Mouse (Mus musculus) embryo, embryonic 11 days (tissue): Measurements from ENCODE around the gene Hpca.

ENCODE experiments used
- DNase-seq: peaks from one replicate; pipeline ENCODE4 v3.0.0-alpha.2; 2015

Gene Hpca

GRCm38 (mm10) chr4:129136189-129136578 lies 14.3 kb upstream of the Hpca start:
- DNase-seq = no peak

DNA sequence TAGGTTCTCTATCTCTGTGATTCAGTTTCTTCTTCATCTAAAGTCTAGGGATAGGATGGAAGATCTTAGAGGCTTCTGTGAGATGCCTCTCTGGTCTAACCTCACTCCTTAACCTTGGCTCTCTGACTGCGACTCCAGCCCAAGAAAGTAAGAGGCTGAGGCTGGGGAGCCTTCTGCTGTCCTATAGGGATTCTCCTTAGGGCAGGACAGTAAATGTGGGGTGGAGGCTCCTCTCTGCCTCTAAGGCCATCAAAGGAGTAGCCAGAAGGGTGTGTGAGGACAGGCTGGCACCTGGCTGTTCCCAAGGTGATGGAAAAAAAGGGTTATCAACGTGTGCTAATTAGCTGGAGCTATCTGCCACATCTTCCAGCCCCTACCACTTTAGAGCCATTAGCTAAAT lies 13.8 kb upstream of the Hpca start:
- no peak for DNase-seq

DNA sequence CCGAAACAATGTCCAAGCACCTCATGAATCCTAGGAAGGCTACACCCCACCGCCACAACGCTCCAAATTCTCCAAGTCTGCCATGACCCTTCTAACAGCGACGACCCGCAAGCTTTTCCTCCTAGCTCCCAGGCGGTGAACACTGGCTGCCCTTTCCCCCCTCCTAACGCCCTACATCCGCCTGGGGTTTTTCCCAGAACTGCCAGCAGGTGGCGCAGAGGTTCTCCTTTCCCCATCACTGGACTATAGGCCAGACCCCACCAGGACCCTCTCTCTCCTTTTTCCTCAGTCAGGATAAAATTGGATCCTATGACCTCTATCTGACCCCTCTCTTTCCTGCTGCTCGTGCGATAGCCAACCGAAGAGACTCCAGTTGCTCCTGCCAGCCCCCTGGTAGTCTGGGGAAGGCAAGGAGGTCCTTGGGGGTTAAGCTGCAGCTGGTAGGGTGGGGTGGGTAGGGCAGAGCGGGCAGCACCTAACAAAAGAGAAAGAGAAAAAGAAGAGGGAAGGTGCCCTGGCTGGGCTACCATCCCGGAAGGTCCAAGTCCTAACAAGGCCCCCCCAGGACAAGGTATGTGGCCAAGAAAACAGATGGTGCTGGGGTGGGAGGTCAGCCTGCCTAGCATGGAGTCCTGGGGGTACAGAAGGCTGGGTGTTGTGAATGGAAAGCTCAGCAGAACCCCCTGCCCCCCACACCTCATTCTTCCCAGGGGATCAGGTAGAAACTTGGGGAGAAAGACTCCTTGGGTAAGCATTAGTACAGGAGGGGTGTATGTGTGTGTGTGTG lies 13.2 kb upstream of the Hpca start:
- DNase-seq = peak; percentile 91

- peak; percentile 79 for DNase-seq
These were observed 9.0 kb upstream of the Hpca start for GRCm38 (mm10) chr4:129130755-129131303.

- peak; percentile 75 for DNase-seq
These were observed 8.3 kb upstream of the Hpca start for GRCm38 (mm10) chr4:129130149-129130548.

DNA sequence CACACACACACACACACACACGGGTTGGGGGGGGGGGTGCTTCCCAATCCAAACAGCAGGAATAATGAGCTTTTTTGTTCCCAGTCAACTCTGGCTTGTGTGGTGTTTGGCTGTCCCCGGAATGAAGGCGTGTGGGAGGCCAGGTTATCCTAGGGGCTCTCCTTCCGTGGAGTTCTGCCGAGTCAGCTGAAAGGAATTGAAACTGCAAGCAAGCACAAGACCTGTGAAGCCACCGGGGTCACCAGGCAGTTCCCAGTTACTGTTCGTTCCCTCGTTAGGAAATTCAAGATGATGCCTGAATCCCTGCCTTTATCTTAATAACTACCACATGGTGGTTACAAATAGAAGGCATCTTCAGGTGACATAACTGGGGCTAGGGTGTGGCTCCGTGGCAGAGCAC lies 7.6 kb upstream of the Hpca start:
- DNase-seq = no peak

- DNase-seq = no peak
These were observed 6.9 kb upstream of the Hpca start for GRCm38 (mm10) chr4:129128582-129129338.

DNA sequence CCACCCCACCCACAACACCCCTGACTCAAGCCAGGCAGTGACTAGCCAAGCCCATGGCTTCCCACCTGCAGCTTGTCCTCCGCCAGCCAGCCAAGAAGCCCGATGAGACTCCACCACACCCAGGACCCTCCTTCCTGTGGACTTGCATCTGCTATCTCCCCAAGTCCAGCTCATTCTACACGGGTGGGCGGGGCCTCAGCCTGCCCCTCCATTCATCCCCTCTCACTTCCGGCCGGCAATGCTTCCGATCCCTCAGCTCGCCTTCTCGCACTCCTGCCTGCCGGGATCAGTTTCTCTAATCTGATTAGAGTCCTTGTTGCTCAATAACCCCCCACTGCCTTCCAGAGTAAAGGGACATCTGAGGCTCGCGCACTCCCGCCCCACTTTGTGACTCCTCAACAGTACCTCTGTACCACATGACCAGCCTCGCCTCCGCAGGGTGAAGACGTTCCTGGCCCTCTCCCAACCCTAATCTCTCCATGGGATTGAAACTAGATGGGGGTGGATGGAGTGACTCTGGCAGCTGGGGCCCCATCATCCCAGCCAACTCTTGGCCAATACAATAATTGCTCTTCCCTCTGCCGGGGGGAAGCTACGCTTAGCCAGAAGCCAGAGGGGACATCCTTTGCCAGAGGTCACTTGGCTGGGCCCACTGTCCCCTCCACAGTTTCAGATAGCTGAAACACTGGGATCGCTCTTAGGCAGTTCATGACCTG lies 4.1 kb upstream of the Hpca start:
- DNase-seq = peak; percentile 52

GRCm38 (mm10) chr4:129124652-129125146 lies 2.9 kb upstream of the Hpca start:
- DNase-seq = peak; percentile 35

DNA sequence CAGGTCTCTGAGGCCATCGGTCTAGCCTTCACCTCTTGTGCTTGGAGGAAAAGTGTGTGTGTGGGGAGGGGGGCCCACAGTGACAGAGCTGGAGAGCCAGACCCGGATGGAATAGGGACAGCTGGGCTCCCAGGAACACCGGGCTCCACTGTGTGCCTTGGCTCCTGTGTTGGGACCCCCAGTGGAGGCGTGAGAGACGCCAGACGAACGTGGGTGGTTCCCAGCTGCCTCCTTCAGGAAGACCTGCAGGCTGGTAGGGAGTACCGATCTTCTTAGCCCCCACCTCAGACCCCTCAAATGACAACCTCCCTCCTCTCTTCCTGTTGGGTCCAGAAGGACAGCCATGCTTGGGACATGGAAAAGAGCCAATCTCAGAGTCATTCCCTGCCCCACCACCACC lies 883 bp upstream of the Hpca start:
- no peak for DNase-seq

GRCm38 (mm10) chr4:129122107-129122506 lies 271 bp upstream of the Hpca start:
- DNase-seq = no peak

GRCm38 (mm10) chr4:129120520-129121445 lies 1.1 kb downstream of the Hpca start:
- peak; percentile 84 for DNase-seq

- no peak for DNase-seq
These were observed 2.1 kb downstream of the Hpca start for GRCm38 (mm10) chr4:129119708-129120107.

DNA sequence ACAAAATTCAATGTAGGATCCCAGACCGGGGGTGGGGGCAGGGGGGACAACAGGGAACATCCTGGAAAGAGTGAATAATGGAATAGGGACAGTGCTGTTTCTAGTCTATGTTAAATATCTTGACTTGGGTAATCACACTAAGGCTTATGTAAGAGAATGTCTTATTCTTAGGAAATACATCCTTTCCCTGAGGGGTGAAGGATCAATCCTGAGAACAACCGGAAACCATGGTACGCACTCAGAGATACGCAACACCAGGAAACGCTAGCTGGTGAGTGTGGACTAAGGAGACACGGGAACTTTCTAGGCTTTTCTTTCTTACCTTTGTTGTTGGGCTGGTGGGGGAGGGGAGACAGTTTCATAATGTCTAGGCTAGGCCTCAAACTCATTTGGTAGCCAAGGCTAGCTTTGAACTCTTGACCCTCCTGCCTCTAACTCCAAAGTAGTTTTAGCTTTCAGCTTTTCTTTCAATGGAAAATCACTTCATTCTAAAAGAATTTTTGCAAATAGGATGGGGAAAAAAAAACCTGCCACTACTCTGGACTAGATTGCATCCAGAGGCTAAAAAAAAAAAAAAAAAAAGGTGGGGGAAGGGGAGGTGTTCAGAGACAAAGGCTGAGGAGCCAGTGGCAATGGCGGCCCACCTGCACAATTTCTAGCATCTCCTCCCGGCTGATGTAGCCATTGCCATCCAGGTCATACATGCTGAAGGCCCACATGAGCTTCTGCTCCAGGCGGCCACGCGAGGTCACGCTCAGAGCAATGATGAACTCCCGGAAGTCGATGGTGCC lies 3.9 kb downstream of the Hpca start:
- no peak for DNase-seq

- no peak for DNase-seq
These were observed 5.1 kb downstream of the Hpca start for GRCm38 (mm10) chr4:129116703-129117102.

- peak; percentile 90 for DNase-seq
These were observed 8.5 kb downstream of the Hpca start for GRCm38 (mm10) chr4:129113083-129113988.

GRCm38 (mm10) chr4:129112231-129112630 lies 9.6 kb downstream of the Hpca start:
- no peak for DNase-seq

DNA sequence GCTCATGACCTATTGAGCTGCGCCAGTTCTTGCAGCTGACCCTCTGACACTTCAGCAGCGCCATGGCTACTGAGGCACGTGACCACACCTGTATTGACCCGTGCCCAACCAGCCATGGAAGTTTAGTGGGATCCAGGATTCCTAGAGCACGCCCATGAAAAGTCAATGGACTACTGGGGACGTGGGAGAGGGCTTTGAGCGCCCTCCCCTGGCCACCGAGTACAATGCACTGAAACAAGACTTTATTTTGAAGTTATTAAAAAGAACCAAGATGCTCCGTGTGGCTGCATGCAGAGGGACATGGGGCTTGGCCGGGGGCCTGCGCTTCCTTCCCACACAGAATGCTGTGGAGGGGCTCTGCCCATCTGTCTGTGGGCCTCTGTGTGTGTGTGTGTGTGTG lies 10.5 kb downstream of the Hpca start:
- DNase-seq = no peak

DNA sequence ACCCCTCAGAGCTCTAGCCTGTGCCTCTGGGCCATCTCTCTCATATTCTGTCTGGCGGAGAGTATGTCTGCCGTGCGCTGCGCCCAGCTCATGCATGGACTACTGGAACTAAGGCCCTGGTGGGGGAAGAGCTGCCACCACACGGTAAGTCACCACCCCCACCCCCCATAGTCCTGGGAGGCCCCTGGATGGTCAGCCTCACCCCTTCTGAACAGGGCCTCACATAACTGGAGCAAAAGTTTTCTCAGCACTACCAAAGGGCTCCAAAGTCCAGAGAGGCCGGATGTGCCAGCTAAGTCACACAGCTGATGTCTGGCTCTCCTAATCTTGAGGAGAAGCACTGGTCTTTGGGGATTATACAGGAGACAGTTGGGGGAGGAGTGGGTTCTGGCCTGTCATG lies 11.0 kb downstream of the Hpca start:
- DNase-seq = no peak

- no peak for DNase-seq
These were observed 13.2 kb downstream of the Hpca start for GRCm38 (mm10) chr4:129108624-129109023.
